Mouse (Mus musculus): ENCODE data around the gene Gm26992. TPM values are rescaled to one million over a fixed set of nuclear protein-coding genes. Genes with fewer than 3 reads are reported as not detected.
A peak's percentile ranks its signal among the peaks of the same experiment; 100 is the strongest.

Gm26992 gene
- total RNA-seq, 2 experiments from 2014 or later: not detected

- DNase-seq (ENCODE audit: low spot score in 2 of 2): peak in 1 of 2 experiments; percentile 16
Measured at GRCm38 (mm10) chrX:103483047-103483446, 61.2 kb downstream of the Gm26992 start.

DNA sequence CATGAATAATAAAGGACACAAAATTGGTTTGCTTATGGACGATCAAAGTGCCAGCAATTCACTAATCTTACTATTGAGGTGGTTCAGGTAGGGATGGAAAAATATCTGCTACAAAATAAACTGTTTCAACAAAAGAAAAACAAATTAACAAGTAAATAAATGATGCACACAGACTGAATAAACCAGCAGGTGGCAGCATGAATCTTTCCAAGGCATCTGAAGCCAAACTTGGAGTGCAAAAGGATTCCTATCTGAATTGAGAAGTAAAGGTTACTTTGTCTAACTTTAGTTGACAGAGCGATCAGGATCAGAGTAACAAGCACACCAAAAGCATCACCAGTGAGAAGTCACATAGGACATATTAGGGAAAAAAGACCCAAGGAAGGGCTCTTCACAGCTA lies 62.2 kb downstream of the Gm26992 start:
- no peak for DNase-seq (ENCODE audit: low spot score in 2 of 2)

DNA sequence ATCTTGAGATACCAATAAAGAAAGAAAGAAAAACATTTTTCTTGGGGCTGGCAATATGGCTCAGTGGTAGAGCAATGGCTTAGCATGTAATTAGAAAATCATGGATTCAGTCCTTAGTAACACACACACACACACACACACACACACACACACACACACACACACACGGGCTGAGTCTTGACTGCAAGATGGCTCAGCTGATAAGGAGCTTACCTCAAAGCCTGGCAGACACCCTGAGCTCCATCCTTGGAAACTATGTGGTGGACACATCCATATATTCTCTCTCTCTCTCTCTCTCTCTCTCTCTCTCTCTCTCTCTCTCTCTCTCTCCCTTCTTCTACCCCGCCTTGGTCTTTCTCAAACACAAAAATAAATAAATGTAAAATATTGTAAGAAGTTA lies 69.0 kb downstream of the Gm26992 start:
- no peak for DNase-seq (ENCODE audit: low spot score in 2 of 2)

GRCm38 (mm10) chrX:103492398-103493256 lies 70.8 kb downstream of the Gm26992 start:
- DNase-seq (ENCODE audit: low spot score in 2 of 2): no peak

DNA sequence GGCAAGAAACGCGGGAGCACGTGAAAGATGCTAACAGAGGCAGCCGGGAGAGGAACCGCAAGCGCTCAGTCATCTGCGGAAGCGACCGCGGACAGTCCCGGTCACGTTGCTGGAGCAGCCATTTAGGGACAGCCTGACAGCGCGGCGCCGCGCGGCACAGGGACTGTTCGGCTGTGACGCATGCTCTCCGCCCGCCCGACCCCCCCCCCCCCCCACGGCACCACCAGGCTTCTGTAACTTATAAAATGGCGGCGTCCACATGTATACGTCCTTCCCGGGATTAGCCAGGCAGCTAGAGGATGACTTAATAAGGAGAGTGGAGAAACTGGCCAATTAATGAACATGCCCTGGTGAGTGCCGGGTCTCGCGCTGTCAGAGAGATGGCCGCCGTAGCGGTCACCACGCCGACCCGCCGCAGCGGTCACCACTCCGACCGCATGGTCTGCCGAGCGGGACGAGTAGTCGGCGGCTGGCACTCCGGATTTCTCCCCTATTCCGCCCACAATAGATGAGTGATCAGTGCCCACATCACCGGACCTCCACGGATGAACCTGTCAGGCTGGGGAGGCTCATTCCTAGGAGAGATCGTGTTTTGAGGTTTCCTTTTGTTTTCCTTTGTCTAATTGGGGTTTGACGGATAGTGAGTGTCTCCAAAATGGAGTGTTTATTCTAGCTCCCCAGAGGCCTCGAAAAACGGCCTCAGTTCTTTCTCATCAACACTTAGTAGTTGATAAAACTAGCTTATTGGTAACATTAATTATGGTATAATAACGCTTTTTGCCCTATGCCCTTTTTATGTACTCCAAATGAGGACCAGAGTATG lies 71.8 kb downstream of the Gm26992 start:
- DNase-seq (ENCODE audit: low spot score in 2 of 2): peak; percentile 16 to 26

DNA sequence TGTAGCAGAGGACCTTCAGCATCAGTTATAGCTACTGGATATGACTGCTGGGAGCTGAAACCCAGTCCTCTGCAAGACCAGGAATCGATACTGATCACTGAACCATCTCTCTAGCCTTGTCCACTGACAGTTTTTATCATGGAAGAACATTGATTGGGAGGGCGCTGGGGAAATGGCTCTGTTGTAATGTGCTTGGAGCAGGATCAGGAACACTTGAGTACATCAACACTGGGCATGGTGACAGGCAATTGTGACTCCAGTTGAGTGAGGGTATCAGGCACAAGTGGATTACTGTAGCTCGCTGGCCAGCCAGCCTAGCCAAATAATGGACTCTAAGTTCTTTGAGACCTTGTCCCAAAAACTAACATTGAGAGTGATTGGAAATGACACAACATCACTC lies 77.6 kb downstream of the Gm26992 start:
- DNase-seq (ENCODE audit: low spot score in 2 of 2): no peak

GRCm38 (mm10) chrX:103500137-103500536 lies 78.3 kb downstream of the Gm26992 start:
- DNase-seq (ENCODE audit: low spot score in 2 of 2): no peak

DNA sequence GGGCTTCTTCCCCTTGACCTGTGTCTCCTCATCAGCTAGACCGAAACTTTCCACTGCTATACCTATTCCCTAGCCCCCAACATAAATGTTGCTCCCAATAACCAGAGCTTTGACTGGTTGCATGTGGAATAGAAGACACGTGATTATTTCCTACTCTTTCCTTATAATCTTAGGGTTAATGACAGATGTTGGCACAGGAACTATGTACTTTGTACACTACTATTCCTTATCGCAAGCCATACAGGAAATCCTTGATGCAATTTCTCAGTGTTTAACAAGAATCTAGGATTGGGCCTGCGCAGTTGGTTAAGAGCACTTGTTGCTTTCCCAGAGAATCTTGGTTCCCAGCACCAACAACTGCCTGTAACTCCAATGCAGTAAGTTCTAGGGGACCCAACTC lies 86.4 kb downstream of the Gm26992 start:
- DNase-seq (ENCODE audit: low spot score in 2 of 2): no peak

GRCm38 (mm10) chrX:103509168-103510019 lies 87.6 kb downstream of the Gm26992 start:
- DNase-seq (ENCODE audit: low spot score in 2 of 2): no peak

GRCm38 (mm10) chrX:103514782-103515181 lies 93.0 kb downstream of the Gm26992 start:
- peak in 1 of 2 experiments; percentile 4 for DNase-seq (ENCODE audit: low spot score in 2 of 2)

DNA sequence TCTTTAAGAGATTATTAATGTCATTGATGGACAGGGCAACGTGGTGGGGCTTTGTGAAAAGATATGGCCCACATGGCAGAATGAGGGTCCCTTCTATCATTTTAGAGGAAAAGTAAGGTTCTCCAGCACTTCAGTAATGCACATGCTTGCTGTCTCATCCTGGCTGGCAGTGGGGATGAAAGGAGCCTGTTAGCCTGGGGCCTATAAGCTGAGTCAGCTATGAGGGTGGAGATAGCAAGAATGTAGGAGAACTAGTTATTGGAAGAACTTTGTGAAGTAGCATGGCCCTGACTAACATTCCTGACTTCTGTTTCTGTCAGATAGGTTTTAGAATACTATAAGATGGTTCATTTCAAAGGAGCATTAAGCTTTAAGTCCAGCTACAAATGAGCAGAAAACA lies 93.5 kb downstream of the Gm26992 start:
- DNase-seq (ENCODE audit: low spot score in 2 of 2): no peak

DNA sequence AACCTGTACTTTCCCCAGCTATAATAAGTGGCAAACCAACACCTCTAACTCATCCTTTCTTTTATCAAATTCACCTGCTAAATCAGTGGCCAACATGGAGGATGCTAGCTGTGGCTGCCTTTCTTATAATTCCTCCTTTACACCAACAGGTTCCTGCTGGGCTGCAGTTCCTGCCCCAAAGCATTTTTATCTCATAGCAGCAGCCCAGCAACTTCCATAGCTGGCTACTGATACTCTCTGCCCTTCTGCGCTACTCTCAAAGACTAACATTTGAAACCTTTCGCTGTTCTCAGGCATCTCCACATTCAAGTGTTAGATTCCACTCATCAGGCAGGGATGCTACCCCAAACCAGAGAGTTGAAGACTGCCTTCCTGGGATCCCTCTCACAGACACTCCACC lies 97.0 kb downstream of the Gm26992 start:
- no peak for DNase-seq (ENCODE audit: low spot score in 2 of 2)

DNA sequence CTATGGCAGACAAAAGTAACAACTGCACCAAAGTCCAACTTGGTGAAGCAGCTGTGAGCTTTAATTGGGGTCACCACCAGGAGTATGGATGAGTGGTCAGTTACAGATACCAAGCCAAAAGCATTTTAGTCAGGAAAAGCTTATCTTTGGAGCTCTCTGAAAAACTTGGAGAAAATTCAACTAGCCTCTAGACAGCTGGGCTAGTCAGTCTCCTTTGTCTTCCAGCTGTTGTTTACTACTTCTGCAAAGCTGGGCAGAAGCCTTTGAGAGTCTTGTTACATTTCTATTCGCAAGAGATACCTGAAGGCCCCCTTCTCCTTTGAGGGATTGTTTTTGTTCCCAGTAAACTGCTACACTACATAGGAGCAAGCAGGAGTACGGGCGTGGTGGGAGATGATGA lies 97.7 kb downstream of the Gm26992 start:
- DNase-seq (ENCODE audit: low spot score in 2 of 2): no peak

- no peak for DNase-seq (ENCODE audit: low spot score in 2 of 2)
Measured at GRCm38 (mm10) chrX:103521221-103521716, 99.5 kb downstream of the Gm26992 start.

GRCm38 (mm10) chrX:103529185-103529584 lies 107.4 kb downstream of the Gm26992 start:
- peak; percentile 20 to 31 for DNase-seq (ENCODE audit: low spot score in 2 of 2)

Other genes starting within 250 kb of the Gm26992 start
- gene Nap1l2, start 235.4 kb upstream of the Gm26992 start, total RNA-seq (2021): 1 to 10 TPM; 2.1 to 2.5 TPM
- not detected for gene Cdx4, start 100.6 kb upstream of the Gm26992 start, total RNA-seq (2021)
- 1 to 10 TPM; 6.7 to 7.3 TPM for gene Chic1, start 65.5 kb upstream of the Gm26992 start, total RNA-seq (2021)
- under 1 TPM in 1 of 2 experiments, not detected in 1; 0.54 TPM for gene Tsx, start 7.5 kb upstream of the Gm26992 start, total RNA-seq (2021)
- gene Zcchc13, start 208.6 kb downstream of the Gm26992 start, total RNA-seq (2021): not detected